Mouse (Mus musculus): ENCODE data around the gene Fam78b. TPM values are rescaled to one million over a fixed set of nuclear protein-coding genes. Genes with fewer than 3 reads are reported as not detected.

Fam78b gene
- polyA plus RNA-seq (2012; rRNA removed), result 2.9 and 3.8 TPM in 2 replicates

DNA sequence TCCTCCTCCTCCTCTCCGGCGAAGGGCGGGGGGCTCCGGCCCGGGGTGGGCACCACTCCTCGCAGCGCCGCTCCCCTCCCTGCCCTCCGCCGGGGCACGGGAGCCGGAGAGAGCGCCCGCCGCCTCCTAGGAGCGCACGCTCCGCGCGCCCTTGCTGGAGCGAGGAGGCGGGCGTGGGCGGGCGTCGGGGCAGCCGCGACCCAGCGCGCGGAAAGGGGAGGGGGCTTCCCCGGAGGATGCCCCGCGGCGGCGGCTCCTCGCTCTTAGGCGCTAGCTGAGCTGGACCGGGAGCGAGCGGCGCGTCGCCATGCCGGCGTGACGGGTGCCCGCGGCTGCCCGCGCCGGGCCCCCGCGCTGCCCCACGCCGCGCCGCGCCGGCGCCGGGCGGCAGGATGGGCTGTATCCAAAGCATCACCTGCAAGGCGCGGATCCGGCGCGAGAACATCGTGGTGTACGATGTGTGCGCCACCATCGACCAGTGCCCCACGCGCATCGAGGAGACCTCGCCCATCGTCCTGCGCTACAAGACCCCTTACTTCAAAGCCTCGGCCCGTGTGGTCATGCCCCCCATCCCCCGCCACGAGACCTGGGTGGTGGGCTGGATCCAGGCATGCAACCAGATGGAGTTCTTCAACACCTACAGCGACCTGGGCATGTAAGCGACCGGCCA lies at the start of gene Fam78b:
TSS of gene Fam78b (plus strand) at position 244 of the 670 bp plus-strand sequence.
- TF ChIP-seq CTCF (IDR thresholded peaks at IDR 0.05; ENCODE audit: insufficient read depth, low read length) (no peak), POLR2A (IDR thresholded peaks at IDR 0.05; ENCODE audit: borderline replicate concordance, extremely low read depth, low read depth, low read length) (no peak)
- H3K4me3 ChIP-seq (replicated peaks; ENCODE audit: extremely low read depth, low read depth, low read length), result peak within 1 kb of the TSS; percentile 84
- peaks cover 11% of the 10 kb centered on the region for H3K4me1 ChIP-seq (ENCODE audit: control insufficient read depth, insufficient read depth, low read length)
- peak; percentile 15 for DNase-seq
- 1% methylated on average over 56 of the region's 85 CpGs for WGBS

DNA sequence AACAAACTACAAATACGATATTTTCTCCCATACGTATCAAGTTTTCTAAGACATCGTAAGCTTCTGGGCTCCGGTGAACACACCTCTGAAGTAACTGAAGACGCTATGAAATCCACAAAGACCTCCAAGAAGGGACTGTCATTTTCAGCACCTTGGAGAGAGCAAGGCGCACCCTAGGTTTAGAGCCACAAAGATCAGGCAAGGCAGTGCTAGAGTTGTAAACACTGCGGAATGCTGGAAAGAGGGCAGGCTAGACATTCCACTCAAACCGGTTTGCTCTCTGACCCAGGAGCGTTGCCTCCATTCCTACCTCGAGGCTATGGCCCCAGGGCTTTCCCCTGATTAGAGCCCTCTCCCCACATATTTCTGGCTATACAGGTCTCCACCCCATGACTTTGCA lies 36.7 kb upstream of the Fam78b start:
- WGBS, result 31% methylated on average over 10 of the region's 10 CpGs
- DNase-seq, result no peak
- TF ChIP-seq POLR2A (IDR thresholded peaks at IDR 0.05; ENCODE audit: borderline replicate concordance, extremely low read depth, low read depth, low read length) (no peak), CTCF (IDR thresholded peaks at IDR 0.05; ENCODE audit: insufficient read depth, low read length) (no peak)

DNA sequence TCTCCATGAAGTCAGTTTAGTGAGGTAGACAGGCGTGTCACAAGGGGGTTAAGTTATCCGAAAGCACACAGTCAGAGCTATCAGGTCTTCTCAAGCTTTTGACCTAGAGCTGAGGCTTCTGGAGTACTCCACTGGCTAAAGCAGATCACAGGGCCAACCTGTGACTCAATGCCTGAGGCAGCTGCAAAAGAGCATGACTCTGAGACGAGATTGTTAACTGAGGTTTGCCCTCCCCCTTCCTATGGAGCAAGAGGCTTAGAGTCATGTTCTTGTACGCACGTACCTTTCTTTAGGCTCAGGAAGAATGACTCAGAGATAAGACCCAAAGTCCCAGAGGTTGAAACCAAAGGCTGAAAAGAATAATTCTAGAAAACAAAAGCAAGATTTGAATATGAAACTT lies 32.9 kb upstream of the Fam78b start:
- H3K4me3 ChIP-seq (replicated peaks; ENCODE audit: extremely low read depth, low read depth, low read length), result no peak overlapping the region
- no peaks in the 10 kb centered on the region for H3K4me1 ChIP-seq (ENCODE audit: control insufficient read depth, insufficient read depth, low read length)
- 64% methylated on average over 5 of the region's 5 CpGs for WGBS
- no peak for TF ChIP-seq POLR2A (IDR thresholded peaks at IDR 0.05; ENCODE audit: borderline replicate concordance, extremely low read depth, low read depth, low read length)
- no peak for TF ChIP-seq CTCF (IDR thresholded peaks at IDR 0.05; ENCODE audit: insufficient read depth, low read length)
- no peak for DNase-seq

More for the DNA sequence above, 36.7 kb upstream of the Fam78b start:
- Histone ChIP-seq H3K4me1 (ENCODE audit: control insufficient read depth, insufficient read depth, low read length) (no peaks in the 10 kb centered on the region), H3K4me3 (replicated peaks; ENCODE audit: extremely low read depth, low read depth, low read length) (no peak overlapping the region)

DNA sequence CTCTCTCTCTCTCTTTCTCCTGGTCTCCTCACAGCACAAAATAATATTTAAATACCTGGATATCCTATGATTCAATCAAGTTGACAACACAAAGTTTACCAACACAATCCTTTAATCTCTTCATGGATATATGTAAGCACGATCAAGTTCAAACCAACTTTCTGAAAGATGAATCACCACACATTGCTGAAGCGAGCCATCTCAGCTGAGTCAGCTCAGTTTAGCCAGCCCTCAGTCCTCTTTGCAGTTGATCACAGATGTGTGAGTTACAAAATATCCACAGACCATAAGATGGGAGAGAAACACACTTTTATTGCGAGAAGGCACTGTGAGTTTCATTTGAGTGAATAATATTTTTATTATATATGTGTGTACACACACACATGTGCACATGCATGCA lies 27.5 kb upstream of the Fam78b start:
- Histone ChIP-seq H3K4me1 (ENCODE audit: control insufficient read depth, insufficient read depth, low read length) (no peaks in the 10 kb centered on the region), H3K4me3 (replicated peaks; ENCODE audit: extremely low read depth, low read depth, low read length) (no peak overlapping the region)
- no peak for DNase-seq
- TF ChIP-seq POLR2A (IDR thresholded peaks at IDR 0.05; ENCODE audit: borderline replicate concordance, extremely low read depth, low read depth, low read length) (no peak), CTCF (IDR thresholded peaks at IDR 0.05; ENCODE audit: insufficient read depth, low read length) (no peak)
- 82% methylated on average over 3 of the region's 3 CpGs for WGBS

DNA sequence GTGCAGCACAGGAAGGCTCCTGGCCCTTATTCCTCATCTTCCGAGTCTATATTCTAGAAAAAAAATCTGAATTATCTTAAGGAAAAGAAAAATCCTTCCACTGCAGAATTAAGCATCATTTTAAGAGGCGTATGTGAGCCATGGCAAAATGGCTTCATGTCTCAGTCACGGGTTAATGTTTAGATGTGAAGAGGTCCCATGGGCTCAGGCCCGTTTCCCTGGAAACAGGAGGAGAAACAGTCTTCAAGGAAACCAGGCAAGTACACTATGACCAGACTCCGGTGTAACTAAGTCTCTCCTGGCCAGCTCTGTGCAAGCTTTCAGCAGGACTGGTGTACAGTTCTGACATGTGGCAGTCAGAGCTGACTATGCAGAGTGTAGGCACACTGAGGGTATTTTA lies 22.6 kb upstream of the Fam78b start:
- Histone ChIP-seq H3K4me3 (replicated peaks; ENCODE audit: extremely low read depth, low read depth, low read length) (no peak overlapping the region), H3K4me1 (ENCODE audit: control insufficient read depth, insufficient read depth, low read length) (no peaks in the 10 kb centered on the region)
- DNase-seq, result no peak
- WGBS, result 61% methylated on average over 5 of the region's 5 CpGs
- TF ChIP-seq CTCF (IDR thresholded peaks at IDR 0.05; ENCODE audit: insufficient read depth, low read length), result no peak
- no peak for TF ChIP-seq POLR2A (IDR thresholded peaks at IDR 0.05; ENCODE audit: borderline replicate concordance, extremely low read depth, low read depth, low read length)

DNA sequence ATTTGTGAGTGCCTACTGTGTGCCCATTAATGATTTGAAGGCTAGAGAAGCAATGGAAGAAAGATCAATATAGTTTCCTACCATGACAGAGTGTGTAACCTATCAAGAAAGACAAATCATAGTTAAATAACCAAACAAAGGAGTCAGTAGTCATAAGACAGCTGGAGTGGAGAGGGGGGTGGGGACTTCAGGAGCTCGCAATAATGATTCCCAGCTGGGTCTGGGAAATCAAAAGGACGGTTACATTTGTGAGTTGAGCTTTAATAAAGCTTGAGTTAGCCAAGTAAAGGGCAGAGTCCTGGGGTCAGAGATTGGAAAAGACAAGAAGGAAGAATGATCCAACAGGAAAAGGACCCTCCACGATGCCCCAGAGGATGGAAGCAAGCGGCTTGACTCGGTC lies 7.0 kb upstream of the Fam78b start:
- WGBS, result 63% methylated on average over 5 of the region's 5 CpGs
- DNase-seq, result no peak
- TF ChIP-seq POLR2A (IDR thresholded peaks at IDR 0.05; ENCODE audit: borderline replicate concordance, extremely low read depth, low read depth, low read length), result no peak
- no peak for TF ChIP-seq CTCF (IDR thresholded peaks at IDR 0.05; ENCODE audit: insufficient read depth, low read length)
- Histone ChIP-seq H3K4me3 (replicated peaks; ENCODE audit: extremely low read depth, low read depth, low read length) (no peak overlapping the region), H3K4me1 (ENCODE audit: control insufficient read depth, insufficient read depth, low read length) (peaks cover 16% of the 10 kb centered on the region)

DNA sequence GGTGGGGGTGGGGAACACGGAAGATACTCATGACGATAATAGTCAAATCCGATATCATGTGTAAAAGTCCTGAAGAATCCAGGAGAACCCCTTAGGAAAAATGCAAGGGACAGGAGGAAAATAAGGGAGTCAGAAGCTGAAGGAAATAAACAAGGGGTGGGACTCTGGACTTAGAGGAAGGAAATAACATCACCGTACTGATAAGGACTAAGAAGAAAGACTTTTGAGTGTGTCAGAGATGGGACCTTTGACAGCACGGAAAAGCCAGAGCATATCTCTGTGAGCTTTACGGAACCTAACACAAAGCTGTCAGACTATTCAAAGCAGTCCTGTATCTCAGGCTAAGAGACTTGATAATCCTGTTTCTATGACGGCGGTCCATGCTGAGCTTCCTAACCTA lies 5.0 kb upstream of the Fam78b start:
- H3K4me1 ChIP-seq (ENCODE audit: control insufficient read depth, insufficient read depth, low read length), result peaks cover 16% of the 10 kb centered on the region
- TF ChIP-seq CTCF (IDR thresholded peaks at IDR 0.05; ENCODE audit: insufficient read depth, low read length) (no peak), POLR2A (IDR thresholded peaks at IDR 0.05; ENCODE audit: borderline replicate concordance, extremely low read depth, low read depth, low read length) (no peak)
- no peak for DNase-seq
- no peak overlapping the region for H3K4me3 ChIP-seq (replicated peaks; ENCODE audit: extremely low read depth, low read depth, low read length)
- WGBS, result 45% methylated on average over 8 of the region's 8 CpGs

DNA sequence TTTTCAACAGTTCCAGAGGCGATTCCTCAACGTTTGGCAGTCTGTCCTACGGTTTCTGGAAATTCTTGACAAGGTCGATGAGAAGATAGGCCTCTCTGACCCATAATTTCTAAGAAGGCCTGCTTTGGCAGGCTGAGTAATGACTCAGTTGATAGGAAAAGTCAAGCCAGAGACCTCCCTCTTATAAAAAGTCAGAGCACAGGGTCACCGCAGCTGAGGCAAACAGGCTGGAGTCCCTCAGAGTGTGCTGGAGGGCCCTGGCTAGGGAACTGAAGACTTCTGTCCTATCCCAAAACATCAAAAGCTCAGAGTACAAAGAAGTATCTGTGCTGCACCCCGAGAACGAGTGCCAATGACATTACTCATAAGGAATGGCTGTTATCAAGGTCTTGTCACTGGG lies 4.4 kb upstream of the Fam78b start:
- Histone ChIP-seq H3K4me3 (replicated peaks; ENCODE audit: extremely low read depth, low read depth, low read length) (no peak overlapping the region), H3K4me1 (ENCODE audit: control insufficient read depth, insufficient read depth, low read length) (peaks cover 16% of the 10 kb centered on the region)
- no peak for DNase-seq
- TF ChIP-seq CTCF (IDR thresholded peaks at IDR 0.05; ENCODE audit: insufficient read depth, low read length) (no peak), POLR2A (IDR thresholded peaks at IDR 0.05; ENCODE audit: borderline replicate concordance, extremely low read depth, low read depth, low read length) (no peak)
- 49% methylated on average over 7 of the region's 7 CpGs for WGBS

DNA sequence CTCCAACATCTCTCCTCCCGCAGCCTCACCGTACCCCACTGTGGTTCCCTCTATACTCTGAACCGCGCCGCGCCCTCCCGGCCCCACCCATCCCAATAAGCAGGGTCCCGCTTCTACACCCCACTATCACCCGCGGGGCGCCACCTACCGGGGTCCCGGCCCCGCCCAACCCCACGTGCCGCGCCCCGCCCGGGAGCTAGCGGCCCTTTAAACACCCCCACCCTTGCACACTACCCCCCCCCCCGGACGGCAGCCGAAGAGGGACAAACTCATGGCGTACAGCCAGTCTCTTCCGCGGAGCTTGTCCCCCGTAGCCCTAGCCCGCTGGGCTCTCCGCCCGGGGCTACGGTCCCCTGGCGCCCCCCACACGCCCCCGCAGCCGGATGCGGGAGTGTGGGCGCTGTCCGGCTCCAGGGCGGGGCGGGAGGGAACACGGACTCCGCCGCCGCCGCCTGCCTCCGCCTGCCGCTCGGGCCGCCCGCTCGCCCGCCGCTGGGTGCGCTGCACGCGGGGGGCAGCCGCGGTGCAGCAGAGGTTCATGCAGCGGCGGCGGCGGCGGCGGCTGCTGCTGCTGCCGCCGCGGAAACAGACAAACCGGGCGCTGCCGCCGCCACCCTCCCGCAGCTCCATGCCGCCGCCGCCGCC lies 566 bp upstream of the Fam78b start:
- TF ChIP-seq POLR2A (IDR thresholded peaks at IDR 0.05; ENCODE audit: borderline replicate concordance, extremely low read depth, low read depth, low read length) (no peak; the same call in 1 of the 2 replicates), CTCF (IDR thresholded peaks at IDR 0.05; ENCODE audit: insufficient read depth, low read length) (no peak)
- Histone ChIP-seq H3K4me3 (replicated peaks; ENCODE audit: extremely low read depth, low read depth, low read length) (peak overlapping the region; percentile 84), H3K4me1 (ENCODE audit: control insufficient read depth, insufficient read depth, low read length) (peaks cover 15% of the 10 kb centered on the region)
- peak; percentile 63 for DNase-seq
- 2% methylated on average over 71 of the region's 76 CpGs for WGBS

Measured in lung, adult 2 months (tissue).